Mouse (Mus musculus) brain, embryonic 14.5 days (tissue): ENCODE measurements around the gene Mc1r. TPM values are rescaled to one million over a fixed set of nuclear protein-coding genes. Genes with fewer than 3 reads are reported as not detected.
"Not testable (repeated sequence)": the region's sequence is repeated elsewhere in the genome, so short reads cannot be mapped to it uniquely, and the experiment has no call there.

ENCODE experiments used
- DNase-seq: peaks from one replicate; pipeline ENCODE4 v3.0.0-alpha.2; 2011; ENCODE audit warnings: low read depth
- CTCF ChIP-seq: fragments of 200-500 bp; IDR thresholded peaks from 2 replicates; pipeline ENCODE4 v1.5.1; 2012; ENCODE audit warnings: inconsistent platforms, mild to moderate bottlenecking, moderate library complexity, borderline replicate concordance; ENCODE audit not compliant: insufficient read depth, insufficient read length; ENCODE audit errors: extremely low read depth
- POLR2A ChIP-seq: fragments of 200-500 bp; IDR thresholded peaks from 2 replicates; pipeline ENCODE4 v1.6.1; 2012; ENCODE audit warnings: mild to moderate bottlenecking, inconsistent platforms, borderline replicate concordance; ENCODE audit not compliant: poor library complexity, insufficient read depth, insufficient read length, severe bottlenecking; ENCODE audit errors: extremely low read depth
- polyA plus RNA-seq: library from polyadenylated mRNA; depleted of rRNA; stranded (reverse); fragments of >200 nt; gene quantifications from 2 replicates; pipeline ENCODE4 v1.2.3, GENCODE M21; 2012; rRNA removed

Gene Mc1r
- polyA plus RNA-seq, 1 experiment = 0.08 TPM

DNA sequence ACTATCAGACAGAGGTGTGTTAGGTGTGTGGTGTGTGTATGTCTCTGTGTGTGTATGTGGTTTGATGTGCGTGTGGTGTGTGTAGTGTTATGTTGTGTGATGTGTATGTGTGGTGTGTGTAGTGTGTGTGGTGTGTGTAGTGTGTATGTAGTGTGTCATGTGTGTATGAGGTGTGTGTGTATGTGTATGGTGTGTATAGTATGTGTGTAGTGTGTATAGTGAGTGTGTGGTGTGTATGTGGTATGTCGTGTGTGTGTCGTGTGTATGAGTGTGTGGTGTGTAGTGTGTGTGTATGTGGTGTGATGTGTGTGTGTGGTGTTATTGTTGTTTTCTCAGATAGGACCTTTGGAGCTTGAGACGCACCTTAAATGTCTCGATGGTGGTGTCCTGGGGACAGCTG, 35.4 kb downstream of the Mc1r start:
- DNase-seq = no peak
- TF ChIP-seq POLR2A = no peak
- TF ChIP-seq CTCF = no peak

DNA sequence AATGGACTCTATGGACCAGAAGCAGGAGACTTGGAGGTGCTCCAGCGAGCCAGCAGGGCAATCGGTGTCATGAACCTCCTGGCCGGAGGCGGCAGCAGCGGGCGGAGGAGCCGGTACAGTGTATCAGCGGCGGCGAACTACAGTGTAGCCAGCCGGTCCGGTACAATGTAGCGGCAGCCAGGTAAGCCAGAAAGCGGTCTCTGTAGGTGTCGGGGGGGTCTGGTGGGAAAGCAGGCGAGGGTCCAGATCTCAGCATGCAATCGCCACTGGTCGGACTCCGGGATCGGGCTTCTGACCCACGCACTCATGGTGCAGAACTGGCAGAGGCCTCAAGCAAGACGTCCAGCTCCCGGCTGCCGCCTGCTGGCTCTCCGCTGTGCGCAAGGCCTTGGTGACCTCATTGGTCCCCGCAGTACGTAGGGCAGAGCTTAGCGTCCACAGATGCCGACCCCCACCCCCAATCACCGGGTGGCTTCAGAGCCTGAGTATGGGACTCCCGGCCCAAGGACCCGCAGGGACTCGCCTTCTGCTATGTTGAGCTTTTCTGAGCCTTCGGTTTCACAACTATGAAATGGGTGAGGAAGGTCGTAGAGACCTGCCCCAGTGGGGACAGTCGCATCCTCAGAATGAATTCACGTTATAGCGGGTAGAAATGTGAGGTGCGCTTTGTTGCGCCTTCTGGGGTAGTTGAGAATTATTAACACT, 36.1 kb downstream of the Mc1r start:
- TF ChIP-seq CTCF (peak; percentile 67), POLR2A (peak; percentile 10; the same call in 1 of the 2 replicates)

DNA sequence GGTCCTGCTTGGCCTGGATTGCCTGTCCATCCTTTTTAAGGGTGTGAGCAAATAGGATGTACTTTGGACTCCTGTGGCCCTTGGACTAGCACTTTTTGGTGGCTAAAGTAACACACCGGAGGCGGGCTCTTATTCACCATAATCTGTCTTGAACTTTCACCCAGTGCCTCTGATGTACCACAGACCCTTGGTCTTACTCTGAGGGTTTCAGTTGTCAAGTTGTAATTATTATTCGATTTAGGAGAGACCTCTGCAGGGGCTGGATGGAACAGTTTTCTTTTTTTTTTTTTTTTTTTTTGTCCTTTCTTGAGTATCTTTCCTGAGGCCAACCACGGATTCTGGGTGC, 36.6 kb downstream of the Mc1r start:
- TF ChIP-seq CTCF = no peak
- TF ChIP-seq POLR2A = no peak
- DNase-seq = no peak

More for the DNA sequence above, 36.1 kb downstream of the Mc1r start:
- peak; percentile 96 for DNase-seq

DNA sequence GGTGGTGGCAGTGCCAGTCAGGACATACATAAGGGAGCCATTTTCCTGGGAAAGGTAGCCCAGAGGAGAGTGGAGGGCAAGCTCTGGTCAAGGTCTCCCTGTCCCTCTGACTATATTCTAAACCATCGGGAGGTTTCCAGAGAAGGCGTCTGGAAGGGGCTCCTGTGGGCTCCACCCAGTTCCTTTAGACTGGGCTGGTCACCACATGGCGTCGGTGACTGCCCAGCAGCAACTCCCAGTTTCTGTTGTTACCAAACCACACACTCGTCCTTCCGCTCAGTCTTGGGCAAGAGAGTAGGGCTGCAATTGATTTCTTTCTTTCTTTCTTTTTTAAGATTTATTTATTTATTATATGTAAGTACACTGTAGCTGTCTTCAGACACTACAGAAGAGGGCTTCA, 37.2 kb downstream of the Mc1r start:
- no peak for DNase-seq
- TF ChIP-seq CTCF (no peak), POLR2A (no peak)

DNA sequence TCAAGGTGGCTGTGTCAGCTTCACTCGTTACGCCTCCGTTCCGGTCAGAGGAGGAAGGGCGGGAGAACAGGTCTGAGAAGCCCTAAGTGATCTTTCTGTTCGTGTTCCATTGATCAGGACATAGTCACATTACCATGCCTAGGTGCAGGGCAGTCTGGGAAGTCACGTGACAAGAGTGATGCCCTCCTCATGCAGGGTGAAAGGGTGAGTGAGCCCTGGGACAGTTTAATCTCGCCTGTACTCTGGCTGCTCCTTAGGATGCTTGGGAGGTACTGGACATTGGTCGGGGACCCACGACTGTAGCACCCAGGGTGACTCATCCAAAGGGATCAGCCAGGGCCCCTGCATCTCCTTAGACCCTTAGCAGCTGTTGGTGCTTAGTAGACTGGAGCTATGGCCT, 39.1 kb downstream of the Mc1r start:
- DNase-seq = no peak
- TF ChIP-seq POLR2A (no peak), CTCF (no peak)

DNA sequence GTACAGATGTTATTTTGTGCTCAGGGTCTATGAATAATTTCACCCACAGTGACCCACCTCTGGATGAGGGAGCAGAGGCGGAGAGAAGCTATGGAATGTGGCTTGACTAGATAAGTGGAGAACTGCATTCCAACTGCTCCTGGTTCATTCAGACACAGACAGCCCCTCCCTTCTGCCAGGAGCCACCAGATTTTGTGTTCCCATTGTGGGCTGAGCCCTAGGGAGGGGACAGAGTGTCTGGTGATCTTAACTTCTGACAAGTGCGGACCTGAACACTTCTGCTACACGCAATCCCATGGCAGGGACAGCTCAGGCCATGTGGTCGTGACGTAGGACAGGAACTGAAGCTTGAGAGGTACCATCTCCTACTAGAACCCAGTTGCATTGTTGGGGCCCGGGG, 39.9 kb downstream of the Mc1r start:
- no peak for TF ChIP-seq CTCF
- DNase-seq = no peak

DNA sequence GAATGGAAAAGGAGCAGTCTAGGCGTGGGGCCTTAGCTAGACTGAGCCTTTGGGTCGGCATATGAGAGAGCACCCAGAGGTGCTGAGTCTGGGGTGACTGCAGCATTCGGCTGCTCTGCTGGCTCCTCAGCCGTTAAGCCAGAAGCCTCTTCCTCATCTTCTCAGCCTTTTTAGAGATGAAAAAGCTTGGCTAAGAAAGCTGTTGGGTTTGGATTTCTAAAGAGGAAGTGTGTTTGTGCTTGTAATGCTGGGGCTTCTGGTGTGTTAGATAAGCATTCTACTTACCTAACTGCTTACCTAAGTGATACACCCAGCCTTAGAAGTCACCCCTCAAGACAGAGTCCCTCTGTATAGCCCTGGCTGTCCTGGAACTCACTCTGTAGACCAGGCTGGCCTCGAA, 43.9 kb downstream of the Mc1r start:
- TF ChIP-seq CTCF (no peak), POLR2A (no peak)
- no peak for DNase-seq

DNA sequence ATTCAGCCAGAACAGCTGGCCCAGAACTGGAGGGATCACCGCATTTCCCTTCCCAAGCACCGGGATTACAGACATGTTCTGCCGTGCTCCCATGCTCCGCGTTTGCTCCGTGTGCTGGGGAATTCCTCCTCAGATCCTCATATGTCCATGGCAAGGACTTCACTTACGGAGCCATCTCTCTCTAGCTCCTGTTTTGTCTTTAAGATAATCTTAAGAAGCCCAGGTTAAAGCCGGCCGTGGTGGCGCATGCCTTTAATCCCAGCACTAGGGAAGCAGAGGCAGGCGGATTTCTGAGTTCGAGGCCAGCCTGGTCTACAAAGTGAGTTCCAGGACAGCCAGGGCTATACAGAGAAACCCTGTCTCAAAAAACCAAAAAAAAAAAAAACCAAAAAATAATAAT, 44.8 kb downstream of the Mc1r start:
- not testable (repeated sequence) for DNase-seq

DNA sequence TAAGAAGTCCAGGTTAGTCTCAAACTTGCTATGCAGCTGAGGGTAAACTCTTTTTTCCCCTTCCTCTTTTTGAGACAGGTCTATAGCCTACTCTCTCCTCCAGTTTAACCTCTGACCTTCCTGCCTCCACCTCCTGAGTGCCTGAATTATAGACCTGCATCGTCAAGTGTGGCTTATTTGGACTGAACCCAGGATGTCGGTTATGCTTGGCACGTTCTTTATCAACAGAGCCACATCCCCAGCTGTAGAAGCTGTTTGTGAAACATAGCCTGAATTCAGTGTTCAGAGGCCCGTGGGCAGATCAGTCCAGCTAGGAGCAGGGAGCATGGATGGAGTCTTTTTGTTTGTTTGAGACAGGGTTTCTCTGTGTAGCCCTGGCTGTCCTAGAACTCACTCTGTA, 45.2 kb downstream of the Mc1r start:
- no peak for DNase-seq
- TF ChIP-seq CTCF (no peak), POLR2A (no peak)

DNA sequence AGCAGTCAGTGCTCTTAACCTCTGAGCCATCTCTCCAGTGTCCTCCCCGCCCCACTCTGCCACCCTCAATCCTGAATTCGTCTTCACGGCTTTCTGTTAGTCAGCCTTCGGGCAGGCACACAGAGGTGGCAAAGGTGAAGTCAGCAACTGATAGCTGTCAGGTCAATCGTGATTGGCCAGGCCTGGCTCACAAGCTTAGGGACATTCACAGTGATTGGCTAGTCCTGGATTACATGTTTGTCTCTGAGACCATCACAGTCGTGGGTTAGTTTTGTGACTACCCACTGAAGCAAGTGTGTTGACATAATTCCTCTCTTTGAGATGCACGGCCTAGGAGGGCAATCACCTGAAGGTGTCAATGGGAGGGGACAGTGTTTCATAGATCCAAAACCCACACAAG, 46.4 kb downstream of the Mc1r start:
- no peak for TF ChIP-seq POLR2A
- no peak for TF ChIP-seq CTCF
- no peak for DNase-seq

DNA sequence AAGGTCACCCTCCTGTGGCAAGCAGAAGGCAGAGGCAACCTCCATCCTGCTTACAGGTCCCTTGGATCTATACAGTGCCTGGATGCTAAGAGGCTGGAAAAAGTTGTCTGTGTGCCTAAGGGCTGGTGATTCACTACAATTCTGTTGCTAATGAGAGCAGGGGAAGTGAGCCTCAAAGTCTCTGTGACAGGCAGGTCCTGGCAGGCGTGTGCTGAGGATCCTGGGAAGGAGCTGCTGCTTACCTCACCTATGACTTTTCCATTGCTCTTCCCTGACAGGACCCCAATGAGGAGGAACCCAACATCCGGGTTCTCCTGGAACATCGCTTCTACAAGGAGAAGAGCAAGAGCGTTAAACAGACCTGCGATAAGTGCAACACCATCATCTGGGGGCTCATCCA, 47.0 kb downstream of the Mc1r start:
- no peak for DNase-seq
- no peak for TF ChIP-seq POLR2A
- TF ChIP-seq CTCF = no peak

DNA sequence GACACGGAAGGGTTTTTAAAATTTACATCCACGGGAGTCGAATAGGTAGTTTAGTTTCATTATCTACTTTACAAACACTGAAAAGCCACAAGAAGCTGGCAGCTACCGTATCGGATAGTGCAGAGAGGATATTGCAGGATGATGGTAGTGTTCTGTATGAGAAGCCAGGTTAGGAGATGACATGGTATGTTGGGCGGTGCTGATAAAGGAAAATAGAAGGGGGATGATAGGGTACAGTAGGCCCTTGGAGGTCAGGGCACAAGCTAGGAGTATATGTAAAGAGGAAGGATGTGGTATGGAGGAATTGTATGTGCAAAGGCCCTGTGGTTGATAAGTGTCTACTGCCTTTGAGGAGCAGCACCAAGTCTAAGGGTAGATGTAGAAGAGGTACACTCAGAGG, 47.7 kb downstream of the Mc1r start:
- TF ChIP-seq CTCF (no peak), POLR2A (no peak)
- DNase-seq = no peak

Other genes with a start within 250 kb of the Mc1r start
- 1.8 and 3.5 TPM in 2 replicates for gene Sult5a1, start 248.8 kb upstream of the Mc1r start, polyA plus RNA-seq
- 0.37 and 0.66 TPM in 2 replicates for gene Dpep1, start 220.9 kb upstream of the Mc1r start, polyA plus RNA-seq
- 146 and 154 TPM in 2 replicates for gene Chmp1a, start 194.3 kb upstream of the Mc1r start, polyA plus RNA-seq
- 6.8 TPM in 2 replicates for gene Spata33, start 194.3 kb upstream of the Mc1r start, polyA plus RNA-seq
- 102 and 136 TPM in 2 replicates for gene Cdk10, start 182.3 kb upstream of the Mc1r start, polyA plus RNA-seq
- gene Spata2l, start 170.9 kb upstream of the Mc1r start, polyA plus RNA-seq = 3.2 and 3.9 TPM in 2 replicates
- 39.1 and 40.8 TPM in 2 replicates for gene Zfp276, start 152.9 kb upstream of the Mc1r start, polyA plus RNA-seq
- gene Vps9d1, start 152.8 kb upstream of the Mc1r start, polyA plus RNA-seq = 130 and 175 TPM in 2 replicates
- 19.4 and 42.7 TPM in 2 replicates for gene Fanca, start 88.5 kb upstream of the Mc1r start, polyA plus RNA-seq
- gene Spire2, start 74.4 kb upstream of the Mc1r start, polyA plus RNA-seq = 42.0 and 47.0 TPM in 2 replicates
- 313 and 402 TPM in 2 replicates for gene Tcf25, start 33.4 kb upstream of the Mc1r start, polyA plus RNA-seq
- 3,325 and 3,474 TPM in 2 replicates for gene Tubb3, start 4.3 kb downstream of the Mc1r start, polyA plus RNA-seq
- gene Def8, start 16.4 kb downstream of the Mc1r start, polyA plus RNA-seq = 53.2 and 55.5 TPM in 2 replicates
- gene Afg3l1, start 70.8 kb downstream of the Mc1r start, polyA plus RNA-seq = 31.8 and 35.3 TPM in 2 replicates
- gene Dbndd1, start 108.4 kb downstream of the Mc1r start, polyA plus RNA-seq = 85.3 and 88.4 TPM in 2 replicates
- gene Gas8, start 111.7 kb downstream of the Mc1r start, polyA plus RNA-seq = 32.5 and 45.1 TPM in 2 replicates
- gene Rhou, start 246.8 kb downstream of the Mc1r start, polyA plus RNA-seq = 20.9 and 30.1 TPM in 2 replicates